Mouse (Mus musculus): ENCODE measurements around the gene Apoc4. TPM values are rescaled to one million over a fixed set of nuclear protein-coding genes. Genes with fewer than 3 reads are reported as not detected.
A peak's percentile ranks its signal among the peaks of the same experiment; 100 is the strongest.

Apoc4 gene
- not detected for total RNA-seq (2021)
- long read RNA-seq, experiment 1 = 0 reads
- long read RNA-seq, experiment 2 = 0 reads

GRCm38 (mm10) chr7:19681202-19681694 lies at the start of gene Apoc4, which contains the start of gene Gm44805:
TSS of gene Apoc4 (minus strand) at chr7:19681479.
TSS of gene Gm44805 (minus strand) at chr7:19681423.
- DNase-seq (ENCODE audit: low spot score in 2 of 2) = no peak

- DNase-seq (ENCODE audit: low spot score in 2 of 2) = no peak
Observed at GRCm38 (mm10) chr7:19726541-19726940, 45.3 kb upstream of the Apoc4 start.

- DNase-seq (ENCODE audit: low spot score in 2 of 2) = no peak
Observed at GRCm38 (mm10) chr7:19724167-19724566, 42.9 kb upstream of the Apoc4 start.

DNA sequence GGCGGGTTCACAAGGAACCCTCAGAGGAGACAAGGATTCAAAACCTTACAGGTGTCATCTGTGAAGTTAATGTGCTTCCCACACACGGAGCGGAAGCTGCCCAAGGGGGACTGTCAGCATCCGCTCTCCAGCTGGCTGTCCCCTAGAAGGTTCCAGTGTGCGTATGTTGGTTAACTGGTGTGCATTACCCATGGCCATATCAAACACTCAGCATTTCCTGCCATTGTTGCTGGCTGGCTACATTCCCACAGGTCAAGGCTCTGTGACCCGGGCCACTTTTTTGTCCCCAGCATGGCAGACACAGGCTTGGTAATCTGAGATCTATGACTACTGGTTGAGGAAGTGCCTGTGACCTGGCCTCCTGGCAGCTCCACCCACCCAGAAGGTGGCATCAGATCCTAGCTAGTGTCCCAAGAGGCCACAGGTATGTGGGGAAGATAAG lies 41.5 kb upstream of the Apoc4 start:
- DNase-seq (ENCODE audit: low spot score in 2 of 2) = no peak

- no peak for DNase-seq (ENCODE audit: low spot score in 2 of 2)
Observed at GRCm38 (mm10) chr7:19719200-19719599, 37.9 kb upstream of the Apoc4 start.

GRCm38 (mm10) chr7:19718297-19718952 lies 37.1 kb upstream of the Apoc4 start:
- no peak for DNase-seq (ENCODE audit: low spot score in 2 of 2)

DNA sequence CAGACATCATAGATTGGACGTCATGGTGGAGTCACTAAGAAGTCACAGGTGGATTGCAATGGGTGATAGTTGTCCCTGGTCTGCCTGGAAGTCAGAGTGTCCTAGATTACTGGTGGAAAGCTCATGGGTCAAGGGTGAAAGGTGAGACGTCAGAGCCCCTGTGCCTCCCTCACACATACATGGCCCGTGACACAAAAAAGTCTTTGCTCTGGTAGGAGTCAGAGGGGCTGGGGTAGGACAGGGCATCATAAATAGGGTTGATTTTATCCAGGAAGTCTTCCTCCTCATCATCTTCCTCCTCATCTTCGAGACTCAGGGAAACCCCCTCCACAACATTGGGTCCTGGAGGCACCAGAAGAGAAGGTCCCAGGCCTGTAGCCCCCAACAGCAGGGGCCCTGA lies 36.1 kb upstream of the Apoc4 start:
- DNase-seq (ENCODE audit: low spot score in 2 of 2) = no peak

- no peak for DNase-seq (ENCODE audit: low spot score in 2 of 2)
Observed at GRCm38 (mm10) chr7:19716822-19717221, 35.5 kb upstream of the Apoc4 start.

DNA sequence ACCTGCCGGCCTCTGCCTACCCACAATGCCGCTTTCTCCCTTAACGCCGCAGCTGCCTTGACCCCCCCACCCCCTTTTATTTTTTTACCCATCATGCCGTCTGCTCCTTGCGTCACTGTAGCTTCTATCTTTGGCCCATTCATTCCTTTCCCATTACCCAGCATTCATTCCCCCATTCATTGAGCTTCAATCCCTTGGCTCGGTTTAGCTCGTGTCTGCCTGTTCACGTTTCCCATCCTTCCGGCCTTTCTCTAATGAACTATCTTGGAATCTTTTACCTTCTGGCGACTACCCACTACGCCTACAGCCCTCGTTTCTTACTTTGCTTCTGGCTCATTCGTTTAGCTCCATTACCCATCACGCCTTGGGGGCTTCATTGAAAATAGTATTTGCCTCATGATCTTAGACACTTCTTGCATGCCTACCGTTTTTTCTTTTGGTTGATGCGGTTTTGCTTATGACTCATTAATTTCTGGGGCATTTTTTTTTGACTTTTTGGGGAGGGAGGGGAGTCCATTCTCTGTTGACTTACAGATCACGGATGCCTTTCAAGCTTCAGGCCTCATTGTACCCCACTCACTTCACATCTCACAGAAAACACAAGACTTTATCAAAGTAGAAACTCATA lies 34.9 kb upstream of the Apoc4 start:
- no peak for DNase-seq (ENCODE audit: low spot score in 2 of 2)

DNA sequence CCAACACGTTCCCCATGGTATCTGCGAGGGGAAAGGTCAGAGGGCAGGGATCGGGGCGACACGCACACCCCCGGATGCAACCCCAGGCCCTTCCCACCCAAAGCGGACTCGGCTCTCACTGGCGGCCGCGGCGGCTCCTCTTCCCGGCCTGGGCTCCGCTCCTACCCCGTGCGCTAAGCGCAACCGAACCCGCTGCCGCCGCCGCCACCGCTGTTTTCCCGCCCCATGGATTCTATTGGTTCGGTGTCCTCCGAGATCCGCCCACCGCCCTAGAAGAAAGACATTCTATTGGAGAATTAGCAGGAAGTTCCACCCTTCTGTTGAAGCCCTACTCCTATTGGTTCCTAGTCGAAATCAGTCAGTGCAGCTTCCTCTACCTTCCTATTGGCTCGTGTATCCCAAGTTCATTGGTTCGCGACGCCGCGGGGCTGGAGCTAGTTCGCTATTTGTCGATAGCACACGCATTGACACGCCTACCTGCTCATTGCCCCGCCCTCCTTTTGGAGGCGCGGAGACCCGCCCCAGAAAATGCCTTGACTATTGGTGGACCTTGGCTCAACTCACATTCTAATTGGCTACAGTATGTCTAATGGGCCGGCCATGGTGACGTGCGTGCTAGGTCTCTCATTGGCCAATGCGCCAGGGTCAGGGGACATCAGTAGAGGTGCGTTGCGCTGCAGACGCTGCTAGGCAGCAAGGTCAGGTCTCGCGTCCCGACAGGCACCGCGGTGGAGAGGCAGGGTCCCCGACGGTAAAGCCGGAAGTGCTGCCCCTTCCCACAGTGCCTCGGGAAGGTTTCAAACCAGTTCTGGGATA lies 34.2 kb upstream of the Apoc4 start, which contains the start of gene Tomm40:
Gene Tomm40 (minus strand): TSS at position 200 of the 816 bp plus-strand sequence.
- peak; percentile 98 to 99 for DNase-seq (ENCODE audit: low spot score in 2 of 2)

DNA sequence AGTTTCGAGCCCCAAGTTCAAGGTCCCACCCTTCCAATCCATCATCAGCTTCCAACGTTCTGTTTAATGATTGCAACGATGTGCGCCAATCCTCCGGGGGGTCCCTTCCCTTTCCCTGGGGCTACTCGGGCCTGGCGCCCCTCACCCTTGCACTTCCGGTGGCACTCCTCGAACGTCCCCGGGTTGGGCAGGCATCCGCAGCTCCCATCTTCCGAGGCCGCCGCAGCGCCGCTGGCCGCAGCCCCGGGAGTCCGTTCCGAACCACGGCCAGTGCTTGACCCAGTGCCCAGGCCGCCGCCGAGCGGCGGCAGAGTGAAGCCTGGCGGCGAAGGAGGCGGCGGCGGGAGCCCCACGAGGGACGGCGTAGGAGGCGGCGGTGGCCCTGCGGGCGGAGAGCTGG lies 33.6 kb upstream of the Apoc4 start:
- DNase-seq (ENCODE audit: low spot score in 2 of 2) = no peak

- DNase-seq (ENCODE audit: low spot score in 2 of 2) = no peak
Observed at GRCm38 (mm10) chr7:19713598-19713997, 32.3 kb upstream of the Apoc4 start.

- no peak for DNase-seq (ENCODE audit: low spot score in 2 of 2)
Observed at GRCm38 (mm10) chr7:19713196-19713595, 31.9 kb upstream of the Apoc4 start.

GRCm38 (mm10) chr7:19712414-19712813 lies 31.1 kb upstream of the Apoc4 start:
- DNase-seq (ENCODE audit: low spot score in 2 of 2) = no peak

DNA sequence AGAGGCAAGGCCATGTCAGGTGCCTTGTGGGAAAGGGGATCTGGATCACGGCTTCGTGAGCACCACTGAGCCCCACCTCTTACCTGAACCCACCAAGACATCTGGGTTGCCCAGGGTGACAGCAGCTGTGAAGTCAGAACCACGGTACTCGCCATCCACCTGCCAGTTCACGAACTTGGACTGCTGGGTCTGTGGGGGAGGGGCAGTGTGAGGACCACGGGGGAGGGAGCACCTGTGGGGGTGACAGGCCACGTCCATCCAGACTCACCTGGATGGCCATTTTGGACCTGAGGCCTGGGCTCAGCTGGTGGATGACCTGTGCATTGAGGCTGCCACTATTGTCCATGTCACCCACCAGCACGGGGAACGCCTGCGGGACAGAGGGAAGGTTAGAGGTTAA lies 29.4 kb upstream of the Apoc4 start:
- DNase-seq (ENCODE audit: low spot score in 2 of 2) = no peak

DNA sequence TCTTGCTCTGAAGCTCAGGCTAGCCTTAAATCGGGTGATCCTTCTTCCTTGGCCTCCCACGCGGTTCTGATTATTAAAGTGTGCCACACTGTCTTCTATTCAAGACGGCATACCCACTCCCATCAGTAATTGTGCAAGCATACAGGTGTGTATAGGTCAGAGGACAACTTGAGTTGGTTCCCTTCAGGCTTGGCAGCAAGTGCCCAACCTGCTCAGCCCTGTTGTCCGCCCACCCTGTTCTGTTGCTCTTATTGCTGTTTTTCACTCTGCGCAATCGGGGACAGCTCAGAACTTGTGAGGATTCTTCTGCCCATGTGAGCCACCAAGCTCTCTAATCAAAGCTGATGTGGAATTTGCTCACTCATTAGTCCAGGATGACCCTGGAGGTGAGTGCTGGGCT lies 24.0 kb upstream of the Apoc4 start:
- no peak for DNase-seq (ENCODE audit: low spot score in 2 of 2)

GRCm38 (mm10) chr7:19704475-19704874 lies 23.2 kb upstream of the Apoc4 start:
- no peak for DNase-seq (ENCODE audit: low spot score in 2 of 2)

GRCm38 (mm10) chr7:19702859-19703555 lies 21.7 kb upstream of the Apoc4 start:
- no peak for DNase-seq (ENCODE audit: low spot score in 2 of 2)

- DNase-seq (ENCODE audit: low spot score in 2 of 2) = peak; percentile 63 to 64
Observed at GRCm38 (mm10) chr7:19701069-19701761, 19.9 kb upstream of the Apoc4 start.

DNA sequence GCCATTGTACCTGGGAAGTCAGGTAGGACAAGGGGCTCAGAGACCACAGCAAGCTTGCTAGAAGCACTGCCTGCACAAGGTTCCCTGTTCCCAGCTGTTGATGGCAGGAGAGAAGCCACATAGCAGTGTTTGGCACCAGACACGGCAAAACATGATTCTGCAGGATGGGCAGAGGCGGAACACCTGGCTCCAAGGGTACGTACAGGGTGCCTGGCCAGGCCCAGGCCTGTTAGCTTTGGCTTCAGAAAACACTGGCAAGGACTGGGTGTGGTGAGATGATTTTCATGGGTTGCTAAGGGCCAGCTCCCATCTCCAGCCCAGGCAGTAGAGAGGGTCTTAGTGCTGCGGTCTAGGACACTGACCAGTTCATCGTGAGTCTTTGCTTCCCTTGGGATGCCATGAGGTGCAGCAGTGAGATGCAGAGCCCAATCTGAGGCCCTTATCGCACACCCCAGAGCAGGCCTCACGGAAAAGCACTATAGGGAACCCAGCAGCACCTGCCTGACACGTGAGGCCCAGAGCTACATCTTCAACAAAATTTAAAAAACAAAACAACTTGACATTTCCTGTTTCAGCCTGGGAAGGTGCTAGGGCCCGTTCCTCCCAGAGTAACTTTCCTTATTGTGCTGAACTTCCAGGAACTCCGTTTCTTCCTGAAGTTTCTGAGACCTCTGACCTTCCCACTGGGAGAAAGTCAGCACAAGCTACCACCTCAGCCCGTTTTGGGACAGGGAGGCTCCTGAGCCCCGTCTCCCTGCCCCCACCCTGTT lies 19.2 kb upstream of the Apoc4 start:
- no peak for DNase-seq (ENCODE audit: low spot score in 2 of 2)

Data from left cerebral cortex, adult 18-20 months (tissue).